Mouse (Mus musculus) heart, embryonic 15.5 days (tissue): ENCODE measurements around the gene Stxbp5l. TPM values are rescaled to one million over a fixed set of nuclear protein-coding genes. Genes with fewer than 3 reads are reported as not detected.
"Not testable (repeated sequence)": the region's sequence is repeated elsewhere in the genome, so short reads cannot be mapped to it uniquely, and the experiment has no call there.

Experiments used
- ATAC-seq: fragments of 200-750 bp; cut with Nextera tagmentation; replicated peaks from 2 replicates; pipeline ENCODE4 v1.8.0; 2017; ENCODE audit warnings: low read depth, moderate TSS enrichment; ENCODE audit not compliant: insufficient number of reproducible peaks, insufficient read depth, low FRiP score
- H3K27ac ChIP-seq: fragments of 300-500 bp; sonication (generic); 2 replicates; pipeline ENCODE4 v1.5.1; 2015; ENCODE audit warnings: mild to moderate bottlenecking, inconsistent platforms
- H3K27me3 ChIP-seq: fragments of 300-500 bp; sonication (generic); 2 replicates; pipeline ENCODE4 v1.6.1; 2015; ENCODE audit warnings: inconsistent platforms
- H3K36me3 ChIP-seq: fragments of 300-500 bp; sonication (generic); 2 replicates; pipeline ENCODE4 v1.6.1; 2015; ENCODE audit warnings: mild to moderate bottlenecking, inconsistent platforms
- H3K4me1 ChIP-seq: fragments of 300-500 bp; sonication (generic); replicated peaks from 2 replicates; pipeline ENCODE4 v1.6.1; 2015; ENCODE audit warnings: inconsistent platforms
- H3K4me2 ChIP-seq: fragments of 300-500 bp; sonication (generic); 2 replicates; pipeline ENCODE4 v1.6.1; 2015; ENCODE audit warnings: inconsistent platforms, mild to moderate bottlenecking, moderate library complexity
- H3K4me3 ChIP-seq: fragments of 300-500 bp; sonication (generic); 2 replicates; pipeline ENCODE4 v1.5.1; 2015; ENCODE audit warnings: mild to moderate bottlenecking, inconsistent platforms
- H3K9ac ChIP-seq: fragments of 300-500 bp; sonication (generic); 2 replicates; pipeline ENCODE4 v1.6.1; 2015; ENCODE audit warnings: mild to moderate bottlenecking, inconsistent platforms
- H3K9me3 ChIP-seq: fragments of 300-500 bp; sonication (generic); replicated peaks from 2 replicates; pipeline ENCODE4 v1.6.1; 2016; ENCODE audit warnings: inconsistent platforms
- WGBS: fragments of 180-500 bp; shearing (Covaris S2); methylation state at CpG from one replicate; pipeline ENCODE4 v1.1.7; 2015; ENCODE audit warnings: mixed read lengths; 5-methylcytosine and 5-hydroxymethylcytosine counted together
- polyA plus RNA-seq: library from polyadenylated mRNA; unstranded; fragments of >200 nt; fragmentation: Nextera tagmentation; extraction: Ambion mirVana; gene quantifications from 2 replicates; pipeline ENCODE4 v1.2.1, GENCODE M21; 2015

Gene Stxbp5l
- polyA plus RNA-seq, 1 experiment from 2014 or later: 0.33 TPM

DNA sequence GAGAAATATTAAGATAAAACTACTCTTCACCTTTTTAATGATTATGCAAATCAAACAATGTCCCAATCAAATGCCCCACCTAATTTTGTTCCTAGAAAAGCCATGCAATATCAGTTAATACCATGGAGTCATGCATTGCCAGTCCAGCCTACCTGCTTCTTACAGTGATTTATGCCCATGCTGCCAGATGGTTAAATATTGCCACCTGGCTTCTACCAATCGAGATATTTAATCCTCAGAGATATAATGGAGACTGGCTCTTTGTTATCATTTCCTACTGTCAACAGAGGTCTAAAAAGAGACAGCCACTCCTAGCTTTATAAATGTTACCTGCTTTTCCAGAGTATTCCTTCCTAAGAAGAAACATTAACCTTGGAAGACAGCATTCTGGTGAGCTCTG lies 104.6 kb downstream of the Stxbp5l start:
- no peak overlapping the region for H3K9ac ChIP-seq
- no peak overlapping the region for H3K4me3 ChIP-seq
- WGBS: 41% methylated on average over 1 of the region's 1 CpGs
- H3K27me3 ChIP-seq: no peaks in the 10 kb centered on the region
- H3K36me3 ChIP-seq: no peaks in the 10 kb centered on the region
- ATAC-seq: no peak
- no peaks in the 10 kb centered on the region for H3K9me3 ChIP-seq
- H3K27ac ChIP-seq: no peak overlapping the region
- no peak overlapping the region for H3K4me2 ChIP-seq
- no peaks in the 10 kb centered on the region for H3K4me1 ChIP-seq

DNA sequence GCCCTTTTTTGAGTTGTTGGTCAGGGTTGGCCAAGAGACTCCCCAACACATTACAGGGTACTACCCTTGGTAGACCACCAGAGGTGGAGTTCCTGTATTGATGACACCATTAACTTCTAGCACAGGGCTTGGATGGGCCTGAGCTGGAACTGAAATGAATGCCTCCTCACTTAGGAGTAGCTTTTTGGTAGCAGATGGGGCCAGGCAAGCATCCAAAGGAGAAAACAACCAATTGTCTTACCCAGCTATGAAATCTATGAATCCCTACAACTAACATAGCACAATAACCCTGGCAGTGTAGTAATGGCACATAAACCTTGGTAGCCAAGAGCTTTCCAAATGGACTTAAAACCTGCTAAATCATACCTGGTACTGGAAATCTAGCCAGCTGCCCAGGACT lies 111.1 kb downstream of the Stxbp5l start:
- Histone ChIP-seq H3K9ac (no peak overlapping the region), H3K4me1 (no peaks in the 10 kb centered on the region), H3K4me3 (no peak overlapping the region), H3K36me3 (no peaks in the 10 kb centered on the region), H3K9me3 (no peaks in the 10 kb centered on the region), H3K27me3 (no peaks in the 10 kb centered on the region), H3K4me2 (no peak overlapping the region), H3K27ac (no peak overlapping the region)
- ATAC-seq: no peak

GRCm38 (mm10) chr16:37261678-37262077 lies 123.1 kb downstream of the Stxbp5l start:
- H3K9me3 ChIP-seq: no peaks in the 10 kb centered on the region
- no peak overlapping the region for H3K4me3 ChIP-seq
- no peak overlapping the region for H3K27ac ChIP-seq
- no peaks in the 10 kb centered on the region for H3K4me1 ChIP-seq
- no peak for ATAC-seq
- no peaks in the 10 kb centered on the region for H3K36me3 ChIP-seq
- H3K9ac ChIP-seq: no peak overlapping the region
- no peaks in the 10 kb centered on the region for H3K27me3 ChIP-seq
- H3K4me2 ChIP-seq: no peak overlapping the region
- WGBS: 48% methylated on average over 3 of the region's 3 CpGs

DNA sequence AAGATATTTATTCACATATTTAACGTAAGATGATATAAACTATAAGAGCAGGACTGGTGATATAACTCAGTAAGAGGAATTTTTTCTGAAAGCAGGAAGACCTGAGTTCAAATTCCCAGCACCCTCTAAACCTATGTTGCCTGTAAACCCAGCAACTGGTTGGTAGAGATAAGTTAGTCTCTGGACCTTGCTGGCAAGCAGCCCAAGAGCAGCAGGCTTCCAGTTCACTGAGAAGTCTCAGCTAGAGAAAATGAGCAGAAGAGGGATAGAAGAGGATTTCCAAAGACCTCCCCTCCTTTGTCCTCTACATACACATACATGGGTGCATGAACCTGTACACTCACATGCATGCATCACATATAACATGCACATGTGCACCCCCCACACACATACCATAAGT lies 165.6 kb downstream of the Stxbp5l start:
- ATAC-seq: no peak
- Histone ChIP-seq H3K4me2 (no peak overlapping the region), H3K27ac (no peak overlapping the region), H3K9ac (no peak overlapping the region), H3K4me3 (no peak overlapping the region), H3K36me3 (no peaks in the 10 kb centered on the region), H3K4me1 (no peaks in the 10 kb centered on the region), H3K27me3 (no peaks in the 10 kb centered on the region), H3K9me3 (no peaks in the 10 kb centered on the region)
- 82% methylated on average over 1 of the region's 1 CpGs for WGBS

DNA sequence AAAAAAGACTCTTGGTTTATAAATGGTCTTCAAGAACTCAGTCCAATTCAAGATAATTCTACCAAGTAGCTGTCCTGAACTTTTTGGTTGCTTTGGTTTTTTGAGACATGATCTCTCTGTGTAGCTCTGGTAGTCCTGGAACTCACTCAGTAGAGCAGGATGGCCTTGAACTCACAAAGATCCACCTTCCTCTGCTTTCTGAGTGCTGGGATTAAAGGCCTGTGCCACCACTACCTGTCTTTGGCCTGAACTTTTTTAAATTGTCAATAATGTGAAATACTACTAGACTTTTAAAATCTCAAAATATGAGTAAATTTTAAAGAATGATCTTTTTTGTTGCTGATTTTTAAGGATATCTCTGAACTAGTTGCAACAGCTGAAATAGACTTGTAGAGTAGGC lies 176.0 kb downstream of the Stxbp5l start:
- no peaks in the 10 kb centered on the region for H3K9me3 ChIP-seq

DNA sequence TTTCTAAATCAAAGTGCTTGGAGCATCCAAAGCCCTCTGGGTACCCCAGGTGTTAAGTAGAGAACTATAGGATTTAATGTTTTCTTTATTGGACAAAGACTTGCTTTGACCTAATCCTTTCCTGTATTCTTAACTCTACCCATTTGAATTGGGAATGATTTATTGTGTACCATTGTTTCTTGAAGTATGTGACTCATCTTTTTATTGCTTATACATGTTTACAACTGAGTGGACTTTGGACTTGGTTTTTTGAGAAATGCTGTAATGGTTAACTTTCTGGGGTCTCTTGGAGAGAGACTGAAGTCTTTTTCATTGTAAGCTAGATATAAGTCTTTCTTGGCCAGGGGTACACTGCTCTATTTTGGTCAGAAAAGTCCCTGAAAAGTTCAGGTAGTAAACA lies 190.6 kb downstream of the Stxbp5l start:
- H3K9ac ChIP-seq: no peak overlapping the region
- no peaks in the 10 kb centered on the region for H3K4me1 ChIP-seq
- no peaks in the 10 kb centered on the region for H3K27me3 ChIP-seq
- no peaks in the 10 kb centered on the region for H3K9me3 ChIP-seq
- no peak for ATAC-seq
- H3K4me3 ChIP-seq: no peak overlapping the region
- no peak overlapping the region for H3K4me2 ChIP-seq
- H3K36me3 ChIP-seq: no peaks in the 10 kb centered on the region
- H3K27ac ChIP-seq: no peak overlapping the region

More for the DNA sequence above, 176.0 kb downstream of the Stxbp5l start:
- H3K4me3 ChIP-seq: no peak overlapping the region
- H3K4me2 ChIP-seq: no peak overlapping the region
- no peaks in the 10 kb centered on the region for H3K27me3 ChIP-seq
- no peaks in the 10 kb centered on the region for H3K4me1 ChIP-seq
- H3K27ac ChIP-seq: no peak overlapping the region
- H3K36me3 ChIP-seq: no peaks in the 10 kb centered on the region
- no peak for ATAC-seq
- no peak overlapping the region for H3K9ac ChIP-seq

GRCm38 (mm10) chr16:37125190-37125589 lies 259.6 kb downstream of the Stxbp5l start:
- not testable (repeated sequence) for H3K36me3 ChIP-seq, H3K9ac ChIP-seq, H3K27me3 ChIP-seq, H3K27ac ChIP-seq, H3K4me3 ChIP-seq, H3K4me2 ChIP-seq, H3K4me1 ChIP-seq, ATAC-seq, H3K9me3 ChIP-seq
- WGBS: 88% methylated on average over 1 of the region's 1 CpGs

DNA sequence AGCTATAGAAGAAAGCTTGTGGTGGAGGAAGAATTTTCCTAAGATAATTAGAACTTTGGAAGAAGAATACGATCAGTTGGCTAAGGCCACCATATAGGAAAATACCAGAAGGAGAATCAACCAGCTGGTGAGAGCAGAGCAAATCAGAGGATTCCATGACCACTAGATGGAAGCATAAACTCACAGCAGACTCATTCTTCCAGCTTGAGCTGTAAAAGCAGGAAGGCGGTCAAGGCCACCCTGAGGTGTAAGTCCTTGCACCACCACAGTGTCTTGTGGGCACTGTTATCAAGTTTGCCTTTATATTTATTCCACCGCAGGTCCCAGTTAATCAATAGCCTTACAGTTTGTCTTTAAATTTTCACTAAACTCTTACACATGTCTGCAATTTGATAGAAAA lies 275.5 kb downstream of the Stxbp5l start:
- Histone ChIP-seq H3K36me3 (no peaks in the 10 kb centered on the region), H3K27me3 (no peaks in the 10 kb centered on the region), H3K4me1 (0 out of 2 replicates have a peak, but pooled peaks cover 2% of the 10 kb centered on the region), H3K27ac (no peak overlapping the region), H3K4me2 (no peak overlapping the region), H3K4me3 (no peak overlapping the region), H3K9ac (no peak overlapping the region), H3K9me3 (no peaks in the 10 kb centered on the region)
- 0 out of 2 replicates have a peak, but pooled peaks have one; percentile 22 for ATAC-seq
- WGBS: 22% methylated on average over 3 of the region's 3 CpGs

DNA sequence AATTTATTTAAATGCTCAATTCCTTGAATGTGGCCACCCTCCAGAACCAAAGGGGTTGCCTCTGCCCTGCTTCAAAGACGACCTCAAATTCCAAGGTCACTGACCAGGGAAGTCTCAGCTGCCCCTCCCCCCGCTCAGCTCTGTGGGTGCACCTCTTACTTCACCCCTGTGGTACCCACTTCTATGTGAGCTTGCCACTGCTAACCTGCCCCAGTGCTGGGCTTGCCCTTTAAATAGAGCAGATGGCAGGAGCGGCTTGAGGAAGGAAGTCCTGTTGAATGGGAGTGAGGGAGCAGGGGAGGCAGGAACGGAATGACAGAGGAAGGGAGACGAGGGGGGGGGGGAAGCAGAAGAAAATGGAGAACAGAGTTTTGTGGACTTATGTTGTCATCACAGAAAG lies 276.0 kb downstream of the Stxbp5l start:
- Histone ChIP-seq H3K27me3 (no peaks in the 10 kb centered on the region), H3K4me1 (0 out of 2 replicates have a peak, but pooled peaks cover 2% of the 10 kb centered on the region), H3K36me3 (no peaks in the 10 kb centered on the region), H3K9me3 (no peaks in the 10 kb centered on the region), H3K27ac (no peak overlapping the region), H3K4me3 (no peak overlapping the region), H3K9ac (no peak overlapping the region), H3K4me2 (no peak overlapping the region)
- 23% methylated on average over 5 of the region's 5 CpGs for WGBS
- no peak for ATAC-seq

- H3K4me1 ChIP-seq: no peaks in the 10 kb centered on the region
- no peaks in the 10 kb centered on the region for H3K9me3 ChIP-seq
- WGBS: 85% methylated on average over 4 of the region's 4 CpGs
- no peak overlapping the region for H3K27ac ChIP-seq
- 0 out of 2 replicates have a peak, but pooled peaks cover 2% of the 10 kb centered on the region for H3K36me3 ChIP-seq
- ATAC-seq: no peak
- no peak overlapping the region for H3K4me2 ChIP-seq
- H3K9ac ChIP-seq: no peak overlapping the region
- no peak overlapping the region for H3K4me3 ChIP-seq
- H3K27me3 ChIP-seq: no peaks in the 10 kb centered on the region
These were observed 290.5 kb downstream of the Stxbp5l start for GRCm38 (mm10) chr16:37094169-37094833.

DNA sequence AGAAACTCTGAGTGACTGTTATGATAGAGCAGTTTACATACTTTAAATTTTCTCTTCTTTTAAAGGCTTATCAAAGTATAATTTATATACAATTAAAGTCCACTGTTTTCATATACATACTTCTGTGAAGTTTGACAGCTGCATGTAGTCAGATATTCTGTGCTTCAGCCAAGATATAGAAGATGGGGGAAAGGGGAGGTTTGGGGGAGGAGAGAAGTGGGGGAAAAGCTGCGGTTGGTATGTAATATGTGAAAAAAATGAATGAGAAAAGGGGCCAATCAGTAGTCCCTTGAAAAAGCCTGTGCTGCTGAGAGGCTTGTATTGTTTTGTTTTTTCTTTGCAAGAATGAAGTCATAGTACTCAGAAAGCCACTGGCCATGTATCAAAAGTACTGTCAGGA lies 295.1 kb downstream of the Stxbp5l start:
- H3K36me3 ChIP-seq: 0 out of 2 replicates have a peak, but pooled peaks cover 7% of the 10 kb centered on the region
- 59% methylated on average over 1 of the region's 1 CpGs for WGBS
- no peak overlapping the region for H3K27ac ChIP-seq
- no peaks in the 10 kb centered on the region for H3K27me3 ChIP-seq
- no peak overlapping the region for H3K9ac ChIP-seq
- ATAC-seq: no peak
- no peaks in the 10 kb centered on the region for H3K4me1 ChIP-seq
- no peak overlapping the region for H3K4me2 ChIP-seq
- no peaks in the 10 kb centered on the region for H3K9me3 ChIP-seq
- H3K4me3 ChIP-seq: no peak overlapping the region

GRCm38 (mm10) chr16:37072354-37072753 lies 312.4 kb downstream of the Stxbp5l start:
- ATAC-seq: no peak
- Histone ChIP-seq H3K9me3 (no peaks in the 10 kb centered on the region), H3K9ac (no peak overlapping the region), H3K4me2 (no peak overlapping the region), H3K27me3 (no peaks in the 10 kb centered on the region), H3K4me1 (no peaks in the 10 kb centered on the region), H3K27ac (no peak overlapping the region), H3K36me3 (peaks cover 12% of the 10 kb centered on the region; the same call in 1 of the 2 replicates), H3K4me3 (no peak overlapping the region)
- WGBS: 71% methylated on average over 5 of the region's 5 CpGs
